8 mouse cellular contexts compared by ENCODE assay signal in the genomic region with DNA sequence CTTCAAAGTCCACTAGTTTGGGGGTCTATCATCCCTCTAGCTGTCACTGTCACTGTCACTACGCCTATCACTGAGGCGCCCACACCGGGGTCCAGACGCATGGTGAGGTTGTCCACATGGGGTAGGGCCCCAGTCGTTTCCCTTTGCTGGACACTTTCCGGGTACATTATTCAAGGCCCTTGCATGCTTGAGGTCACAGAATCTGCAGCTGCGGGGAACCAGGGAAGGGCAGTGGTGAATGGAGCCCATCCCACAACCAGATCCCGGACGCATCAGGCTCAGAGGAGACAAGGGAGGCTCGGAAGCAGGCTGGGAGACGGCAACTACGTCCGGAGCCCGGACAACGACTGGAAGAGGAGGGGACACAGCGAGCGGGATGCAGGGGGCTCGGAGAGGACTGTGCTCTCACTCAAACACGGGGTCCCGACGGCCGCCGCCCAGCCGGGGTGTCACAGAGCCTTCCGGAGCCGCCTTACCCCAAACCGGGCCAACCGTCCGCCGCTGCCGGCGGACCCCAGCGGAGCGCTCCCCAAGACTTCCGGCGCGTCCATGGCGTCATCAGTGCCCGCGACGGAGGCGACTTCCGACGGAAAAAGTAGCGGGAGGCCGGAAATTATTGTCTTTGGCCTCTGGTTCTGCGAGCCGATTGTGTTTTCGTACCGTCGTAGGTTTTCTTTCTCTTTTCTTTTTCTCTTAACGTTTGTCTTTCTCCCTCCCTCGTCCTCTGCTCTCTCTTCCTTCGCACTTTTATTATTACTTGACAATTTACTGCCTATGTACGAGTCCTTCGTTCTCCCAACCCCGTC. TPM values are rescaled to one million over a fixed set of nuclear protein-coding genes. Genes with fewer than 3 reads are reported as not detected.
DNase-seq lines count a peak whose midpoint lies in the region; ATAC-seq and TF ChIP-seq lines count a peak whose summit lies in the region.

A gene (minus strand): TSS at position 567 of the 806 bp plus-strand sequence.

- no peak for TF ChIP-seq CTCF in lung, adult 2 months (IDR thresholded peaks at IDR 0.05; ENCODE audit: insufficient read depth, low read length)

- ATAC-seq in forebrain, embryonic 15.5 days (replicated peaks) = peak; percentile 83
- peak; percentile 78 for ATAC-seq in neutrophil, adult 5-6 weeks (ENCODE audit: extremely low read depth, insufficient number of reproducible peaks, low FRiP score, poor library complexity, severe bottlenecking)

- peak within 1 kb of the TSS; percentile 85 for H3K4me2 ChIP-seq in forebrain, embryonic 15.5 days (replicated peaks)

- peak; percentile 69 for DNase-seq in ES-E14 (ENCODE audit: low read depth, low spot score)
- DNase-seq in cerebellum, adult 11-12 months = peak; percentile 85
- DNase-seq in heart, postnatal 25 days (ENCODE audit: low spot score) = peak; percentile 77
- DNase-seq in layer of hippocampus, adult 18-20 months (ENCODE audit: low spot score in 2 of 2) = peak; percentile 85 to 94
- peak; percentile 94 for DNase-seq in lung, adult 2 months
- peak; percentile 76 to 80 for DNase-seq in thymus, adult 18-20 months

- intact Hi-C loops in heart, postnatal 25 days (cut with DNase I) = loop anchor here (2.0 kb wide), 1 partner anchor 14 kb away; a partner anchor contains a TSS

- H3K4me1 ChIP-seq in ES-E14 (ENCODE audit: control insufficient read depth in 2 of 2, insufficient read depth in 2 of 2, low read length in 2 of 2, poor library complexity in 1 of 2) = peaks cover 2 to 5% of the 10 kb centered on the region in 2 experiments; a peak in 1 of 4 replicates
- H3K4me1 ChIP-seq in forebrain, embryonic 15.5 days = peaks cover 22% of the 10 kb centered on the region
- H3K4me1 ChIP-seq in lung, adult 2 months (ENCODE audit: control insufficient read depth, insufficient read depth, low read length) = peaks cover 9% of the 10 kb centered on the region

- WGBS in forebrain, embryonic 15.5 days = under 1% methylated on average over 51 of the region's 57 CpGs
- under 1% methylated on average over 57 of the region's 57 CpGs for WGBS in lung, adult 2 months

- no peaks in the 10 kb centered on the region for H3K27me3 ChIP-seq in forebrain, embryonic 15.5 days

- H3K4me3 ChIP-seq in ES-E14 (ENCODE audit: insufficient read depth in 1 of 2, low read depth in 1 of 2, low read length in 2 of 2, poor library complexity in 1 of 2, severe bottlenecking in 1 of 2) = peak within 1 kb of the TSS; percentile 96 to 98
- peak within 1 kb of the TSS; percentile 70 for H3K4me3 ChIP-seq in forebrain, embryonic 15.5 days
- peak within 1 kb of the TSS; percentile 89 for H3K4me3 ChIP-seq in lung, adult 2 months (replicated peaks; ENCODE audit: extremely low read depth, low read depth, low read length)

- in situ Hi-C loops in ES-E14 (cut with MboI; ENCODE audit: low sequenced_read_pairs in 2 of 2, unreplicated experiment in 2 of 2) = no loop called here

- no peaks in the 10 kb centered on the region for H3K9me3 ChIP-seq in ES-E14 (ENCODE audit: control insufficient read depth, insufficient read depth, low read depth, low read length)
- no peaks in the 10 kb centered on the region for H3K9me3 ChIP-seq in forebrain, embryonic 15.5 days

- peaks cover 13% of the 10 kb centered on the region for H3K36me3 ChIP-seq in ES-E14 (ENCODE audit: control insufficient read depth, insufficient read depth, low read length, poor library complexity, severe bottlenecking)
- peaks cover 22% of the 10 kb centered on the region for H3K36me3 ChIP-seq in forebrain, embryonic 15.5 days

- H3K27ac ChIP-seq in ES-E14 (ENCODE audit: insufficient read depth, low read depth, low read length, poor library complexity, severe bottlenecking) = no peak within 1 kb of the TSS
- peak within 1 kb of the TSS; percentile 83 for H3K27ac ChIP-seq in forebrain, embryonic 15.5 days (replicated peaks)

- peak; percentile 61 for TF ChIP-seq POLR2A in lung, adult 2 months (IDR thresholded peaks at IDR 0.05; ENCODE audit: borderline replicate concordance, extremely low read depth, low read depth, low read length)

- peak within 1 kb of the TSS; percentile 94 for H3K9ac ChIP-seq in ES-E14 (ENCODE audit: insufficient read depth, low read depth, low read length, poor library complexity, severe bottlenecking)
- peak within 1 kb of the TSS; percentile 85 for H3K9ac ChIP-seq in forebrain, embryonic 15.5 days (replicated peaks)

TF ChIP-seq in ES-E14, 5 proteins besides CTCF, POLR2A, EP300 and RAD21:
- TF ChIP-seq HCFC1 (IDR thresholded peaks at IDR 0.05; ENCODE audit: borderline replicate concordance, insufficient read depth, low read length) = peak; percentile 87
- TF ChIP-seq ZC3H11A (IDR thresholded peaks at IDR 0.05; ENCODE audit: borderline replicate concordance, low read depth, low read length) = no peak

RNA-seq across cellular contexts. Expression of the gene that starts here (rescaled TPM):
- 27.7 and 29.3 TPM in 2 replicates for total RNA-seq in ES-E14 (2012; rRNA removed)
- 73.5 and 75.0 TPM in 2 replicates for polyA plus RNA-seq in forebrain, embryonic 15.5 days (2015; fragmentation: Nextera tagmentation; extraction: Ambion mirVana)
- 10 to 100 TPM; 26.4 to 29.8 TPM for total RNA-seq in heart, postnatal 25 days (2021)
- 10 to 100 TPM; 46.2 to 51.5 TPM for total RNA-seq in layer of hippocampus, adult 18-20 months (2021)
- 76.0 and 98.1 TPM in 2 replicates for polyA plus RNA-seq in lung, adult 2 months (2012; rRNA removed)
- 46.0 and 47.7 TPM in 2 replicates for total RNA-seq in neutrophil, adult 5-6 weeks (2017)
